Mouse (Mus musculus) c-Kit-positive CD71-positive TER-119-negative erythroid progenitor cells, embryonic 14.5 days (primary cell): ENCODE results near the gene Rbbp4.
A peak's percentile ranks its signal among the peaks of the same experiment; 100 is the strongest.

Experiments used
- DNase-seq: peaks from one replicate; pipeline ENCODE4 v3.0.0-alpha.2; 2013; ENCODE audit warnings: low read depth

The Rbbp4 gene

GRCm38 (mm10) chr4:129353176-129353575 is 18.0 kb upstream of the Rbbp4 start:
- no peak for DNase-seq

DNA sequence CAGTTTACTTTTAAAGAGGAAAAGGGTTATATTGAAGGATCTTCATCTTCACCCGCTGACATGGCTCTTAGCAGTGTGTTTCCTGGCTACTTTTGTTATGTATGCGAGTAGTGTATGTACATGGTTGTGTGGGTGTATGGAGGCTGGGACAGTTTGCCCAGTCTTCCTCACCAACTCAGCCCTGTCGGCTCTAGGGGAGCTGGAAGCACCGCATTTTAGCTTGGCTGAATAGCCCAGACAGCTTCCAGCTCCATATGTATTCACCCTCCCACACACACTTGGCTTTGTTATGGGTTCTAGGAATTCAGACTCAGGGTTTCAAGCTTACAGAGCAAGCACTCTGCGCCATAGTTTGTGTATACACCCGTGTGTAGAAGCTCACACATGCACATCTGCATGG is 15.9 kb upstream of the Rbbp4 start:
- DNase-seq = no peak

DNA sequence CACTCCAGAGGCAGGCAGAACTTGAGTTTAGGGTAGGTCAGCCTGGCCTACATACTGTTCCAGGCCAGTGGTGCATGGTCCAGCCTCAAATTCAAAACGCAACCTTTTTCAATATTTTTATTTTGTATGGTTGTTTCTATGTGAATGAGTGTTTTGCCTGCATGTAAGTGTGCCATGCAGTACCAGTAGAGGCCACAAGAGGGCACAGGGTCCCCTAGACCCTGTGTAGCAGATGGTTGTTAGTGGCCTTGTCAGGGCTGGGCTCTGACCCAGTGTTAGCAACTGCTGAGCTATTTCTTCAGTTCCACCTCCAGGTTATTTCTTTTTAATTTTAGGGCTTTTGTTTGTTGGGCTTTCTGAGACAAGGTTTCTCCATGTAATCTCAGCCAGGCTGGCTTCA is 15.5 kb upstream of the Rbbp4 start:
- DNase-seq = peak; percentile 75

- no peak for DNase-seq
Measured at GRCm38 (mm10) chr4:129346481-129347154, 11.4 kb upstream of the Rbbp4 start.

DNA sequence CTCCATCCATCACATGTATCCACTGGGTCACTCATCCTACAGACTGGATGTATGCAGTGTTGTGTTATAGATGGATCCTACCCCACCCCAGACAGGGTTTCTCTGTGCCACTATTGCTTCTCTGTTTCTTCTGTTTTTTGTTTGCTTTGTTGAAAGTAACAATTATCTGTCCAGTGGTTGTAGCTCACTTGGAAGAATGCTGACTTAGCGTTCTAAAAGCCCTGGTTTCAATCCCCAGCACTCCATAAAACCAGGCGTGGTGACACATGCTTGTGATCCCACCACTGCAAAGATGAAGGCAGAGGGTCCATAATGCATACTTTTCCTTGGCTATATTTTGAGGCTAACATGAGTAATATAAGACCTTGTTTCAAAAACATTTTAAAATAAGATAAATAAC is 7.5 kb upstream of the Rbbp4 start:
- DNase-seq = no peak

DNA sequence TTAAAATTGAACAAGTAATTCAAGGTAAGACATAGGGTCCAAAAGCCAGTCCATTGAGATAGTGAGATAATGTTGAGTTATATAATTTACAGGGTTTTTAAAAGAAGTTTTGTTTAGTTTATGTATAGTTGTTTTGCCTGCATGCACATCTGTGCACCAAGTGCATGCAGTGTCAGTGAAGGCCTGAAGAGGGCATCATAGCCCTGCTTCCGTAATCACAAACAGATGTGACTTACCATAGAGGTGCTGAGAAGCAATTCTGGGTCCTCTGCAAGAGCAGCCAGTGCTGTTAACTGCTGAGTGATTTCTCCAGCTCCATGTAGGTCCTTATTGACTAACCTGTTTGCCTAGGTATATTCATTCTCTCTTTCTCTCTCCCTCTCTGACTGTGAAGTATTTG is 6.7 kb upstream of the Rbbp4 start:
- no peak for DNase-seq

- peak; percentile 70 for DNase-seq
Measured at GRCm38 (mm10) chr4:129339743-129340142, 4.6 kb upstream of the Rbbp4 start.

- DNase-seq = no peak
Measured at GRCm38 (mm10) chr4:129336291-129336690, 1.1 kb upstream of the Rbbp4 start.

DNA sequence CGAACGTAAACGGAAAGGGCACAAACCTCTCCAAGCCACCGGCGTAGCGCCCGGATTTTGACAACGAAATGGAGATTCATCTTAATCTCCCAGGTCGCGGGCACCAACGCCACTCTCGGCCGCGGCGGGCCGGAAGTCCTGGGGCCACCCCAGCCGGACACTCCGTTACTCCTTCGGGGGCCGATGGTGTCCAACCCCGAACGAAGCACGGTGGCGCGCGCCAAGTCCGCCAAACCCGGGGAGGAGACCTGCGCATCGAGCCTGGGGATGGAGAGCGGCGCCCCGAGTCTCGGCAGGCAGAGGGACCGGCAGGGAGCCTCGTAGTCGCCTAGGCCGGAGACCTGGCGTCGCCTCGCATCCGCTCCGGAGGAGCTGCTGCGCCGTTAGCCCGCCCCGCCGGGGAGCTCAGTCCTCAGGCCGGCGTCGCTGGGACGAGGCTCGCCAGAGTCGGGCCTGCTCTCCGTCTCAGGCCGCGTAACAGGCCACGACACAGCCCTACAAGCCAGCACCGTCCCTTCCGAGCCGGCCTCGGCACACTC is 424 bp downstream of the Rbbp4 start:
- DNase-seq = no peak

DNA sequence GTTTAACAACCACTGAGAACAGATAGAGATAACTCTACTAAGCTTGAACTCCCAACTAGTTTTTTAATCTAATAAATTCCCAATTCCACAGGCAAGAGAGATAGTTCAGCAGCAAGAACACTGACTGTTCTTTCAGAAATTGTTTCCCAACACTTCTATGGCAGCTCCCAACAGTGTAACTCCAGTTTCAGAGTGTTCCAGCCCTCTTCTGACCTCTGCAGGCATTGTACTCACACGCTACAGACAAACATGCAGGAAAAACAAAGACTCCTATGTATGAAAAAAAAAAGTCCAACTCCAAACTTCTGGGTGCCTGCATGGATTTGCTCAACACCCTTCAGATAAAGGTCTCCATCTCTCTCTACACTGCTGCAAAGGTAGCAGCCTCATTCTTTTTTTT is 2.3 kb downstream of the Rbbp4 start:
- DNase-seq = no peak

- no peak for DNase-seq
Measured at GRCm38 (mm10) chr4:129326191-129326590, 9.0 kb downstream of the Rbbp4 start.

DNA sequence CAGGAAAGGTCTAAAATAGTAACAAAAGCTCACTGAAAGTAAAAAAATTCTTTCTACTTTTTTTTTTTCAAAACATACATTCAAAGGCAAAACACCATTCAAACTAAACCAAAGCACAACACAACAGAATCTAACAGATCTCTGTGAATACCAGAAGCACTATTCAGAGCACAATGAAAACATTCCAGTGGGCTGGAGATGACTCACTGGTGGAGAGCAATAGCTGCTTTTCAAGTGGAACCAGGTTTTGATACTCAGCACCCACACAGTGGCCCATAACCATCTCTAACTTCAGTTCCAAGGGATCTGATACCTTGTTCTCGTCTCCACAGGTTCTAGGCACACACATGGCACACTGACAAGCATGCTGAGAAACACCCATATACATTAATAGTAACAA is 10.4 kb downstream of the Rbbp4 start:
- DNase-seq = no peak

DNA sequence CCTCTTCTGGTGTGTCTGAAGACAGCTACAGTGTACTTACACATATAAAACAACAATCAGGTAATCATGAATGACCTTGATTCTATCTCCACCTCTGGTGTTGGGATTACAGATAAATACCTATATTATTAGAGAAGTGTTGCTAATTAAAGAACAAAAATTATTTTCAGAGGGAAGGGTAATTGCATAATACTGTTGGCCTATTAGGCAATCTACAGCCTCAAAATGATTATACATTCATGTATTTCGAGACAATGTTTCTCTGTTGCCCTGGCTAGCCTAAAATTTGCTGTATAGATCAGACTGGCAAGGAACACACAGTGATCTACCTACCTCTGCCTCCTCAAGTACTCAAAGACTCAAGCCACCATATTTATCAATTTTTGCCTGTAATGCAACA is 11.7 kb downstream of the Rbbp4 start:
- DNase-seq = no peak

- DNase-seq = no peak
Measured at GRCm38 (mm10) chr4:129322042-129322441, 13.1 kb downstream of the Rbbp4 start.

- DNase-seq = no peak
Measured at GRCm38 (mm10) chr4:129320876-129321275, 14.3 kb downstream of the Rbbp4 start.

DNA sequence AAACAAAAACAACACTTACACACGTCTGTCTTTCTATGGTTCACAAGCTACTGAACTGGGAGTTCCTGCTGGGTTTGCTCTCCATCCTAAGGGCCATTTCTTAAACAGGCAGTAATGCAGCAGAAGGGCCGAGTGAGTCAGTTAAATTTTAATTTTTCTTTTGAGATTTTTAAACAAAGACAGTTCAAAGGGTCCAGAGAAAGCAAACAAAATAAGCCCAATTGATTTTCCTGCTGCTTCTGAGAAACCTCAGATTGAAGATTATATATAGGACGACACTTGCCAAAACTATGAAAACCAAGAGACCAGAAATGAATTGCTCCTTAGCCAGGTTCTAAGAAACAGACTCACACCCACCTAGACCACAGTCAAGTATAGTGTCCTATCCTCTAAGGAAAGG is 21.3 kb downstream of the Rbbp4 start:
- no peak for DNase-seq

- no peak for DNase-seq
Measured at GRCm38 (mm10) chr4:129307936-129308335, 27.2 kb downstream of the Rbbp4 start.

DNA sequence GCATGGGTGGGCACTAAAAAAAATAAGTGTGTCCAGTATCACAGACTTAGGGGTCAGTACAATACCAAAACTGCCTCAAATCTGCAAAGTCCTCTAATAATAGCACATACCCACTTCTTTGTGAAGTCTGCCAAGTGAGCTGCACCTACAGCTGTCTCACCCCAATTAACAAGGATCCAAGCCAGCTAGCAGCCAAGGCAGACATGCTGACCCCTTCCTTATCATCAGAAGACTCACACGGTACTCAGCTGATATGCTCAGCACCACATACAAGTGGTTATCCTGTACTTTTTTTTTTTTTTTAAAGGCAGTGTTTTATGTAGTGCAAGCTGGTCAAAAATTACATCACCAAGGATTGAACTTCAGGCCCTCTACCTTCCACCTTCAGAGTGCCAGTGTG is 30.9 kb downstream of the Rbbp4 start:
- DNase-seq = peak; percentile 17

- no peak for DNase-seq
Measured at GRCm38 (mm10) chr4:129303816-129304215, 31.4 kb downstream of the Rbbp4 start.

DNA sequence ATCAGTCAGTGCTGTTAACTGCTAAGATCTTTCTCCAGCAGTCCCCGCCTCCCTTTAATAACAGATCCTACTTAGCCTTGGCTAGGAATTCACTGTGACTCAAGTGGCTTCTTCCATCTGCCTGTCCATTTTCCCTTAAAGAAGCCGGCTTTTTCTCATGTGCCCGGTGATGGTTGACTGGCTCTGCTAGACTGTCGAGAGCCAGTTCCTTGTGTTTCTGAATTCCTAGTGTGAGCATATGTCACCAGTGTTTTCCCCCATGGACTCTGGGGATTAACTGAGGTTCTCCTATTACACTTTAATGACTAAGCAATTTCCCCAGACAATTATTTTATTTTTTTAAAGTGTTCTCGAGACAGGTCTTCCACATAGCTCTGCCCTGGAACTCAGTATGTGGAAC is 31.8 kb downstream of the Rbbp4 start:
- DNase-seq = no peak

DNA sequence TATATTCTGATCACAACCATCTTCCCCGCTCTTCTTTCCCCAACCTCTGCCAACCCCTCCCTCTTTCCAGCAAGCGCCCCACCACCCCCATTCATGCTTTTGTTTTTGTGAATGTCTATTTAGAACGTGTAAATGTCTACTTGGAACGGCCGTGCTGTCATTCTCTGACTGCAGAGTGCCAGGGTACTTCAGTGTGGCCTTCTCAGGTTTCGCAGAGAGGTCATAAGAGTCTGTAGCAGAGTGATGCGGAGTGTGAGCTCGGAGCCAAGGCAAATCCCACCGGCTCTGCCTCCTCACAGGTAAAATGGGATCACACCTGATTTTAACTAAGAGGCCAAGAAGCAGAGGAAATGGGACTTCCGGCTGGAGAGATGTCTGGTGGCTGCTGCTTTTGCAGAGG is 36.0 kb downstream of the Rbbp4 start:
- DNase-seq = no peak

DNA sequence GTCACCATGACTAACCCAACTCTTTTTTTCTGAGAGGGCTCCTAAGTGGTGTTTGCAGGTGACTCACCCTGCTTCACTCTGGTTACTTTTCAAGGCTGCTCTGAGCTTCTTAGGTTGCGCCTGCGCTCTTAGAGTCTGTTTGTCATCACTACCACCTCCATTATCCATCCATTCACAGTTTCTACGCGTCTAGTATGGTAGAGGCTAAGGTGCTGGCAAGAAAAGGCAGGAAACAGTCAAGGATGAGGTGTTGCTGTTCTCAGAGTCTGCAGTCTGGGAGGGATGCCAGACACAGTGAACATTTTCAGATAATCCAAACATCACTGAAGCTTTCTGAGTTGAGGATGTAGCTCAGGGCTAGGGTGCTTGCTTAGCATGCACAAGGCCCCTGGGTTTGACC is 37.4 kb downstream of the Rbbp4 start:
- no peak for DNase-seq

DNA sequence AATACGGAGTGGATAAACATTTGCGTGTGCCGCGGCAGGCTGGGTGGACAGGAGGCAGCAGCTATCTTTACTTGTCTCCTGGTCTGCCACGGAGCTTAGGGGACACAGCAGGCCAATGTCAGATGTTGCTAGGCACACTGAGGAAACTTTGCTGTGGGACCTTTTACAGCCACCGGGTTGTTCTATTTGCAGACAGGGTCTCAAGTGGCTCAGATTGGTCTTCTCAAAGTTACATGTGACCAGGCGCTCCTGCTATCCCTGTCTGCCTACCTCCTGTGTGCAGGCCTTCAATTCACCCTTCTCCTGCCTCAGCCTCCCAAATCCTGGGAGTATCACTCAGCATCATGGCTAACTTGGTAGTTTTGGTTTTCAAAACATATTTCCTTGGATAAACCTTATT is 39.1 kb downstream of the Rbbp4 start:
- DNase-seq = no peak

DNA sequence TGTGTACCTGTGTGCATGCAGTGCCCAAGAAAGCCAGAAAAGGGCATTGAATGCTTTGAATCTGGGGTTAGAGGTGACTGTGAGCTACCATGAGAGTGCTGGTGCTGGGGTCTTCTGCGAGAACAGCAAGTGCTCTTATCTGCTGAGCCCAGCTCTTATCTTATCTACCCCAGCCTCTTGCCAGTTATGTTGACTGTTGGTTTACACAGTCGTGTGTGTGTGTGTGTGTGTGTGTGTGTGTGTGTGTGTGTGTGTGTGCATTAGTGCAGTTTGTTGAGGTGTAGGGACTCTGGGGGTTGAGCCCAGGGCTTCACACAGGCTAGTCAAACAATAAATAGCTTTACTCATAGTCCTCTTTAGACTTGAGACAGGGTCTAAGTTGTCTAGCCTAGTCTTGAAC is 40.0 kb downstream of the Rbbp4 start:
- DNase-seq = peak; percentile 28
